Mouse (Mus musculus): ENCODE measurements at regions not wholly inside any gene's neighbourhood (a gene's known extent, or its start where the extent isn't known, plus 50 kb on each side); places are given as distances from the start of the nearest gene placed in this dataset.

DNA sequence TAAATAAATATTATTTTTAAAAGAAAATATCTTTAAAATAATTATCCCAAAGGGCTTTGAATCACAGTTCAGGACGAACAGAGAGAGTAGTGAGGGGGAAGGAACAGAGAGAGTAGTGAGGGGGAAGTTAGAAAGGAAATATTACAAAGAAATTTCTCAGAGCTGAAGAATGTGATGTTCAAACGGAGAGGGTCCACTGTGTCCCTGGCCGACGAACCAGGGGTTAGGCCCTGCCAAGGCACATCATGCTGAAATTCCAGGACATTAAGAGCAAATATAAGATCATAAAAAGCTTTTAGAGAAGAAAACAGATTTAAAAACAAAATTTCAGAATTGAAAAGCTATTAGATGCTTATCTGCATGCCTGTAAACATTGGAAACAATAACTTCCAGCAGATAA lies 61.6 kb downstream of the Skor1 start:
- Histone ChIP-seq H3K27ac (ENCODE audit: low read length) (no peak overlapping the region), H3K4me1 (ENCODE audit: control insufficient read depth, insufficient read depth, low read length) (peaks cover 16% of the 10 kb centered on the region), H3K9ac (replicated peaks; ENCODE audit: low read depth, low read length) (no peak overlapping the region), H3K27me3 (ENCODE audit: control insufficient read depth, insufficient read depth, low read length) (no peaks in the 10 kb centered on the region), H3K4me2 (replicated peaks; ENCODE audit: low read depth, low read length) (no peak overlapping the region), H3K4me3 (ENCODE audit: low read depth, low read length) (no peak overlapping the region), H3K9me3 (ENCODE audit: control insufficient read depth, low read depth, low read length) (no peaks in the 10 kb centered on the region), H3K36me3 (ENCODE audit: control insufficient read depth, insufficient read depth, low read length) (no peaks in the 10 kb centered on the region)
- 58% methylated on average over 4 of the region's 4 CpGs for WGBS
- no peak for ATAC-seq (ENCODE audit: insufficient number of reproducible peaks, insufficient read depth, low FRiP score, low read depth)

DNA sequence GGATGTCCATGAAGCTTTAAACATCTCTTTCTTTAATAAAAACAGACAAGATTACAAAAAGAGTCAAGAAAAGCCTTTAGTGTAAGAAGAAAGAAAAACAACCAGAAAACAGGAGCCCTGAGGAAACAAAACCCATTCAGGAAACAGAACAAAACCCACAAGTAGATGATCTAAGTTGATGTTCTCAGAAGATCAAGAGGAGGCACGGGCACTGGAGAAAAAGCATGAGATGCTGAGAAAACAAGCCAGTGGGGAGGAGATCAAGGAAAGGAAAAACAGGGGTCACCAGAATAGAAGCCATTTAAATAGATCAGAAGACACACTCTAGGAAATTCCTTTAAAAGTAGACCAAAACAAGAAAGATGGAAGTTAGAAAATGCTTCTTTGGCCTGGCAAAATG lies 62.1 kb downstream of the Skor1 start:
- Histone ChIP-seq H3K4me3 (ENCODE audit: low read depth, low read length) (no peak overlapping the region), H3K27me3 (ENCODE audit: control insufficient read depth, insufficient read depth, low read length) (no peaks in the 10 kb centered on the region), H3K27ac (ENCODE audit: low read length) (no peak overlapping the region), H3K36me3 (ENCODE audit: control insufficient read depth, insufficient read depth, low read length) (no peaks in the 10 kb centered on the region), H3K9me3 (ENCODE audit: control insufficient read depth, low read depth, low read length) (no peaks in the 10 kb centered on the region), H3K9ac (replicated peaks; ENCODE audit: low read depth, low read length) (no peak overlapping the region), H3K4me2 (replicated peaks; ENCODE audit: low read depth, low read length) (no peak overlapping the region), H3K4me1 (ENCODE audit: control insufficient read depth, insufficient read depth, low read length) (peaks cover 14% of the 10 kb centered on the region)
- 79% methylated on average over 1 of the region's 1 CpGs for WGBS
- no peak for ATAC-seq (ENCODE audit: insufficient number of reproducible peaks, insufficient read depth, low FRiP score, low read depth)

DNA sequence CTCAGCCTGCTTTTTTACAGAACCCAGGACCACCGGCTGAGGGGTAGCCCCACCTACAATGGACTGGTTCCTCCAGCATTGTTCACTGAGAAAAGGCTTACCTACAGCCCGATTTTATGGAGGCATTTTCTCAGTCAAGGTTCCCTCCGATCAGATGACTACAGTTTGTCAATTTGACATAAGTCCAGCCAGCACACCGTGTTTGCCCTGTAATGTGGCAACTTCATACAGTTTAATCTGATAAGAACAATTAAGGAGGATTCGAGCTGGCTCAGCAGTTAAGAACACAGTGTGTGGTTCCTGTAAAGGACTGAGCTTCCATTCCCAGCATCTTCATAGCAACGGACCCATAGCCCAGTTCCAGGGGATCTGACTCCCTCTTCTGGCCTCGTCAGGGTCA lies 65.9 kb downstream of the Skor1 start:
- no peak overlapping the region for H3K27ac ChIP-seq (ENCODE audit: low read length)
- H3K9ac ChIP-seq (replicated peaks; ENCODE audit: low read depth, low read length), result no peak overlapping the region
- H3K36me3 ChIP-seq (ENCODE audit: control insufficient read depth, insufficient read depth, low read length), result no peaks in the 10 kb centered on the region
- H3K27me3 ChIP-seq (ENCODE audit: control insufficient read depth, insufficient read depth, low read length), result no peaks in the 10 kb centered on the region
- no peaks in the 10 kb centered on the region for H3K4me1 ChIP-seq (ENCODE audit: control insufficient read depth, insufficient read depth, low read length)
- WGBS, result 81% methylated on average over 7 of the region's 7 CpGs
- ATAC-seq (ENCODE audit: insufficient number of reproducible peaks, insufficient read depth, low FRiP score, low read depth), result no peak
- H3K4me3 ChIP-seq (ENCODE audit: low read depth, low read length), result no peak overlapping the region
- H3K4me2 ChIP-seq (replicated peaks; ENCODE audit: low read depth, low read length), result no peak overlapping the region
- no peaks in the 10 kb centered on the region for H3K9me3 ChIP-seq (ENCODE audit: control insufficient read depth, low read depth, low read length)

DNA sequence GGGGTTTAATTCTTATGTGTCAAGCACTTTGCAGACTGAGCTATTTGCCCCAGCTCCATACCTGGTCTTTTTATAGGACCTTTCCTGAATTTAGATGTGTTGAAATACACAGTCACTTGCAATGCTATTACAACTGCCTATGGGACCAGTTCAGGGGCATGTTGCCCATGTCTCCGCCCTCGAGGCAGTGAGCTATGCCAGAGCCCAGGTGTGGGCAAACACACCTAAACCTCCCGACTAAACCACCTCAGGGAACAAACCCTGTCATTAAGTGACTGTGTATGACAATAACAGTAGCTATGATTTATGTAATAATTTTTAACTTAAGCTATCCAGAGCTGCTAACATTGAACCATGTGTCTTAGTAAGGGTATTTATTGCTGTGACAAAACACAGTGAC lies 66.5 kb downstream of the Skor1 start:
- no peaks in the 10 kb centered on the region for H3K27me3 ChIP-seq (ENCODE audit: control insufficient read depth, insufficient read depth, low read length)
- no peak overlapping the region for H3K4me2 ChIP-seq (replicated peaks; ENCODE audit: low read depth, low read length)
- WGBS, result 78% methylated on average over 3 of the region's 3 CpGs
- no peak overlapping the region for H3K9ac ChIP-seq (replicated peaks; ENCODE audit: low read depth, low read length)
- no peak overlapping the region for H3K4me3 ChIP-seq (ENCODE audit: low read depth, low read length)
- H3K4me1 ChIP-seq (ENCODE audit: control insufficient read depth, insufficient read depth, low read length), result no peaks in the 10 kb centered on the region
- H3K9me3 ChIP-seq (ENCODE audit: control insufficient read depth, low read depth, low read length), result no peaks in the 10 kb centered on the region
- no peak overlapping the region for H3K27ac ChIP-seq (ENCODE audit: low read length)
- no peaks in the 10 kb centered on the region for H3K36me3 ChIP-seq (ENCODE audit: control insufficient read depth, insufficient read depth, low read length)
- ATAC-seq (ENCODE audit: insufficient number of reproducible peaks, insufficient read depth, low FRiP score, low read depth), result no peak

DNA sequence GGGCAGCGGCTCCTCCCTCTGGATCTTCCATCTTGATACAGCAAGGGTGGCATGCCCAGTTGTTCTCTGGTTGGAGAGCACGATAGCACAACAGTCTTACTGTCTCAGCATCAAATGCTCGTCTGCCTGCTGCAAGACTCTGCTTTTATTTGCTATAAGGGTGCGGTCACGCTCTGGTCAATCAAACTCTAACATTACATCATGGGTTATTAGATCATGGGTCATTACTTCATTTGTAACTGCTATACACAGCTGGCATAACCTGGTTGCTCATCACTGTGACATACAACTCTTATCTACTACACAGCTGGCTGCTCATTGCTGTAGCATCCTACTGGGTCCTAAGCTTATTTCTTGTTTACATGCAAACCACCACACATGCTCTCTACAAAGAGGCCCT lies 68.4 kb downstream of the Skor1 start:
- ATAC-seq (ENCODE audit: insufficient number of reproducible peaks, insufficient read depth, low FRiP score, low read depth), result no peak
- 82% methylated on average over 5 of the region's 5 CpGs for WGBS
- no peaks in the 10 kb centered on the region for H3K27me3 ChIP-seq (ENCODE audit: control insufficient read depth, insufficient read depth, low read length)
- H3K4me1 ChIP-seq (ENCODE audit: control insufficient read depth, insufficient read depth, low read length), result 0 out of 2 replicates have a peak, but pooled peaks cover 3% of the 10 kb centered on the region
- H3K9ac ChIP-seq (replicated peaks; ENCODE audit: low read depth, low read length), result no peak overlapping the region
- H3K4me2 ChIP-seq (replicated peaks; ENCODE audit: low read depth, low read length), result no peak overlapping the region
- H3K9me3 ChIP-seq (ENCODE audit: control insufficient read depth, low read depth, low read length), result no peaks in the 10 kb centered on the region
- no peaks in the 10 kb centered on the region for H3K36me3 ChIP-seq (ENCODE audit: control insufficient read depth, insufficient read depth, low read length)
- no peak overlapping the region for H3K4me3 ChIP-seq (ENCODE audit: low read depth, low read length)
- H3K27ac ChIP-seq (ENCODE audit: low read length), result no peak overlapping the region

DNA sequence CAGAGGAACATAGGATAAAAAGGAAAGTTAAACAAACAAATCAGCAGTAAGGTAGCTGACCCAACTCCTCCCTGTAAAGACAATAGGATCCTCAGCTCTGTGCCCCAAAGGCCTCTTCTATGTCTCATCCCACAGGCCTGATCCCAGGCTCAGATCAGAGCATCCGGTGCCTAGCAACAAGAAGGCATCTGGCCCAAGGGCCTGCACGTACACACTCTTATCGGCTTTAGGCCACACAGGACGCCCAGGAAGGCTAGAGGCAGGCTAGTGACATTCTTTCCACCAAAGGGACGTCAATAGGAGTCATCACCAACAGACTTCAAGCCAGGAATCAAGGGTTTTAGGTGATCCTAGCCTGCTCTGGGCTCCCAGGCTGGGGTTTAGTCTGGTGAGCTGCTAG lies 73.5 kb downstream of the Skor1 start:
- H3K4me3 ChIP-seq (ENCODE audit: low read depth, low read length), result no peak overlapping the region
- H3K4me2 ChIP-seq (replicated peaks; ENCODE audit: low read depth, low read length), result no peak overlapping the region
- H3K4me1 ChIP-seq (ENCODE audit: control insufficient read depth, insufficient read depth, low read length), result peaks cover 17% of the 10 kb centered on the region
- no peak overlapping the region for H3K9ac ChIP-seq (replicated peaks; ENCODE audit: low read depth, low read length)
- 37% methylated on average over 5 of the region's 5 CpGs for WGBS
- H3K36me3 ChIP-seq (ENCODE audit: control insufficient read depth, insufficient read depth, low read length), result no peaks in the 10 kb centered on the region
- H3K9me3 ChIP-seq (ENCODE audit: control insufficient read depth, low read depth, low read length), result no peaks in the 10 kb centered on the region
- no peak; the same call in 1 of the 2 replicates for ATAC-seq (ENCODE audit: insufficient number of reproducible peaks, insufficient read depth, low FRiP score, low read depth)
- no peaks in the 10 kb centered on the region for H3K27me3 ChIP-seq (ENCODE audit: control insufficient read depth, insufficient read depth, low read length)
- H3K27ac ChIP-seq (ENCODE audit: low read length), result no peak overlapping the region

DNA sequence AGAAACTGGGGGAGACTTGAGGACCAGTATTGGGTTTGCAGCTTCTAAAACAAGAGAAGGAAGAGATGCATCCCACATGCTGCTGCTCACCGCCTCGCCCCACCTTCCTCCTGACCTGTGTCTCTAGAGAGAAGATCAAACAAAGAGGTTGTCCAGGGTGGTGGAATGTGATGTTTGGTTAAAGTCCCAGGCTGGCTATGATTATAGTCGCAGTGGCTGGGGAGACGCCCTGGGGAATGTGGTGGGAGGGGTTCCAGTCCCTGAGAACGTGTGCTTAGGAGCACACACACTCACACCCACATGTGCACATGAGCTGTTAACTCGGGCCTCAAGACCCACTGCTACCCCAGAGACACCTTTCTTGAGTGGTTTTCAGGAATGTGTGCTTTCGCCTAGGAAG lies 74.0 kb downstream of the Skor1 start:
- Histone ChIP-seq H3K4me3 (ENCODE audit: low read depth, low read length) (no peak overlapping the region), H3K9me3 (ENCODE audit: control insufficient read depth, low read depth, low read length) (no peaks in the 10 kb centered on the region), H3K36me3 (ENCODE audit: control insufficient read depth, insufficient read depth, low read length) (no peaks in the 10 kb centered on the region), H3K4me1 (ENCODE audit: control insufficient read depth, insufficient read depth, low read length) (peaks cover 17% of the 10 kb centered on the region), H3K27ac (ENCODE audit: low read length) (no peak overlapping the region), H3K4me2 (replicated peaks; ENCODE audit: low read depth, low read length) (no peak overlapping the region), H3K9ac (replicated peaks; ENCODE audit: low read depth, low read length) (no peak overlapping the region), H3K27me3 (ENCODE audit: control insufficient read depth, insufficient read depth, low read length) (no peaks in the 10 kb centered on the region)
- 27% methylated on average over 7 of the region's 7 CpGs for WGBS
- ATAC-seq (ENCODE audit: insufficient number of reproducible peaks, insufficient read depth, low FRiP score, low read depth), result peak; percentile 56; the same call in 1 of the 2 replicates

DNA sequence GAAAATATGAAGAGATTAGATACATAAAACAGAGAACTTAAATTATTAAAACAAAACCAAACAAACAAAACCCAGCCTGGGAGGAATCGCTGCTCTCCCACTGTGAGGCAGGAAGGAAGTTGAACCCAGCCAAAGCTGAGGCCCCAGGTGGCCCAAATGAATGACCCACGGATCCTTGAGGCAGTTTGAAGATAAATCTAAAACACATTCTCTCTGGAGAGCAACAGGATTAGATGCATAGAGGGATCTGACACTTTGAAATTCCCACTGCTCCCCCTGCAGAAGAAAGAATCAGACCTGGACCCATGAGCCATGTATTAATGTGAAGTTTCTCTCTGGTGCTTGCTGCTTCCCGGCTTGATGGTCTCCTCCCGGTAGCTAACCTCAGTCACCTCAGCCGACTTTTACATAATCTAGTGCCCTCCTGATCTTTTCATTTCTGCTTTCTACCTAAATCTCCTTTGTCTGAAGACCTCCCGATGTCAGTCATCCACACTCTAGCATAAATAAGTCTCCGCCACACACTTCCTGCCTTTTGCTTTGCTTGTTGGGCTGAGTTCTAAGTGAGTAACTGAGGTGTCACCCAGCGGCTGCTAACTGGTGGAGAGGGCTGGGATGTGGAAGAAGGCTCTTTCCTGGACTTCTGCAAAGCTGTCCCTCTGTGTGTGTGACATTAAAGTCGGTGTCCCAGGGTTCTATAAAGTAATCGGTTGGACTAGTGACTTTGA lies 74.6 kb downstream of the Skor1 start:
- 17% methylated on average over 10 of the region's 10 CpGs for WGBS
- Histone ChIP-seq H3K4me1 (ENCODE audit: control insufficient read depth, insufficient read depth, low read length) (peaks cover 17% of the 10 kb centered on the region), H3K36me3 (ENCODE audit: control insufficient read depth, insufficient read depth, low read length) (no peaks in the 10 kb centered on the region), H3K9me3 (ENCODE audit: control insufficient read depth, low read depth, low read length) (no peaks in the 10 kb centered on the region), H3K27ac (ENCODE audit: low read length) (no peak overlapping the region), H3K9ac (replicated peaks; ENCODE audit: low read depth, low read length) (no peak overlapping the region), H3K4me3 (ENCODE audit: low read depth, low read length) (no peak overlapping the region), H3K27me3 (ENCODE audit: control insufficient read depth, insufficient read depth, low read length) (no peaks in the 10 kb centered on the region), H3K4me2 (replicated peaks; ENCODE audit: low read depth, low read length) (no peak overlapping the region)
- no peak for ATAC-seq (ENCODE audit: insufficient number of reproducible peaks, insufficient read depth, low FRiP score, low read depth)

DNA sequence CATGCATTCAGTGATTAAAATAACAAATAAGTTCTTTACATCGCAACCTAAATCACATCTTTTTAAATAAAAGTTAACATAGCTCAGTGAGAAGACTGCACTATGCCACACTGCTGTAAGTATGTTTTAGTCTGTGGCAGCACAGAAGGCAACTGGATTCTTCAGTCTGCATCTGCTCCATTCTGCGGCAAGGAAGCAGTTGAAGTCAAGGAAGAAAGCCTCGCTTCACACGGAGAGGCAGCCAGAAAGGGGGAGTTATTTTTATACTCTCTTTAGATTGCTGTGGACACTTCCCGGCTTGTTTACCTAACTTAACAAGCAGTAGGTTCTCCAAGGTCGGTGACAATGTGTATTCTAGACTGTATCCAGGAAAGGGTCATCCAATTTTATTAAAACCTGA lies 77.7 kb downstream of the Skor1 start:
- Histone ChIP-seq H3K36me3 (ENCODE audit: control insufficient read depth, insufficient read depth, low read length) (no peaks in the 10 kb centered on the region), H3K27ac (ENCODE audit: low read length) (no peak overlapping the region), H3K9ac (replicated peaks; ENCODE audit: low read depth, low read length) (no peak overlapping the region), H3K4me2 (replicated peaks; ENCODE audit: low read depth, low read length) (no peak overlapping the region), H3K9me3 (ENCODE audit: control insufficient read depth, low read depth, low read length) (no peaks in the 10 kb centered on the region), H3K27me3 (ENCODE audit: control insufficient read depth, insufficient read depth, low read length) (no peaks in the 10 kb centered on the region), H3K4me1 (ENCODE audit: control insufficient read depth, insufficient read depth, low read length) (peaks cover 17% of the 10 kb centered on the region), H3K4me3 (ENCODE audit: low read depth, low read length) (no peak overlapping the region)
- no peak for ATAC-seq (ENCODE audit: insufficient number of reproducible peaks, insufficient read depth, low FRiP score, low read depth)
- 35% methylated on average over 6 of the region's 6 CpGs for WGBS
